Mouse (Mus musculus) kidney, embryonic 16.5 days (tissue): ENCODE results near the gene Klhl30. TPM values are rescaled to one million over a fixed set of nuclear protein-coding genes. Genes with fewer than 3 reads are reported as not detected.

Experiments used
- ATAC-seq: fragments of 200-750 bp; cut with Nextera tagmentation; 2 replicates; pipeline ENCODE4 v1.8.0; 2017; ENCODE audit warnings: moderate TSS enrichment; ENCODE audit not compliant: low FRiP score, low TSS enrichment
- H3K27ac ChIP-seq: fragments of 300-500 bp; sonication (generic); 2 replicates; pipeline ENCODE4 v1.5.1; 2014; ENCODE audit warnings: low read length
- H3K27me3 ChIP-seq: fragments of 300-500 bp; sonication (generic); 2 replicates; pipeline ENCODE4 v1.6.1; 2014; ENCODE audit warnings: low read length, control low read depth, mixed read lengths; ENCODE audit not compliant: insufficient read depth
- H3K36me3 ChIP-seq: fragments of 300-500 bp; sonication (generic); 2 replicates; pipeline ENCODE4 v1.6.1; 2014; ENCODE audit warnings: low read length, control low read depth, mixed read lengths; ENCODE audit not compliant: insufficient read depth
- H3K4me1 ChIP-seq: fragments of 300-500 bp; sonication (generic); 2 replicates; pipeline ENCODE4 v1.6.1; 2014; ENCODE audit warnings: low read length, control low read depth, mixed read lengths; ENCODE audit not compliant: insufficient read depth
- H3K4me2 ChIP-seq: fragments of 300-500 bp; sonication (generic); replicated peaks from 2 replicates; pipeline ENCODE4 v1.6.1; 2014; ENCODE audit warnings: low read depth, low read length
- H3K4me3 ChIP-seq: fragments of 300-500 bp; sonication (generic); 2 replicates; pipeline ENCODE4 v1.5.1; 2014; ENCODE audit warnings: mild to moderate bottlenecking, low read length
- H3K9ac ChIP-seq: fragments of 300-500 bp; sonication (generic); replicated peaks from 2 replicates; pipeline ENCODE4 v1.6.1; 2014; ENCODE audit warnings: low read length
- H3K9me3 ChIP-seq: fragments of 300-500 bp; sonication (generic); 2 replicates; pipeline ENCODE4 v1.6.1; 2016; ENCODE audit warnings: low read length, control low read depth
- WGBS: fragments of 180-500 bp; shearing (Covaris S2); extraction: QIAGEN DNeasy Blood & Tissue Kit; methylation state at CpG from one replicate; pipeline ENCODE4 v1.1.7; 2014; 5-methylcytosine and 5-hydroxymethylcytosine counted together
- polyA plus RNA-seq: library from polyadenylated mRNA; unstranded; fragments of >200 nt; fragmentation: Nextera tagmentation; extraction: Ambion mirVana; gene quantifications from 2 replicates; pipeline ENCODE4 v1.2.1, GENCODE M21; 2015

Gene Klhl30
- polyA plus RNA-seq, 1 experiment from 2014 or later: 0.29 TPM

DNA sequence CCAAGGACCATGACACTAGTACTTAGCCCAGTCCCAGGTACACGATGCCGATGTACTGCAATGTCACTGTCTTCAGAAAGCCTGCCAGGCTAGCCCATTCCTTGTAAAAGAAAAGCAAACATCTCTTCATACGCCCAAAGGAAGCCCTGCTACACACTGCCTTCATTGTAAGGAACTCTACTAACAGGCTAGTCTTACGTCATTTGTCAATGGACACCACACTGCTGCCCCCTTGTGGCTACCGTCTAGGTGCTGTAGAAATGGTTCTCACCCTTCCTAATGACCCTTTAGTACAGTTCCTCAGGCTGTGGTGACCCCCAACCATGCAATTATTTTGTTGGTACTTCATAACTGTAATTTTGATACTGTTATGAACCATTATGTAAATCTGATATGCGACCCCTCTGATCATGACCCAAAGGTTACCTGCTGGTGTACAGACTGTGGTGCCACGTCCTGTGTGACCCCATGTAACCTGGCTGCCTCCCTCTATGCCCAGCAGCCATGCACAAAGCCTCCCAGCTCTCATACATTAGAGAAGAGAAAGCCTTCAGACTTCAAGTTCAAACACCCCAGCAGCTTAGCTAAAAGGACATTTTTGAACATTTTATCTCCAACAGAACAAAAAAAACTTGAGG lies 29.8 kb downstream of the Klhl30 start:
- no peak overlapping the region for H3K9ac ChIP-seq
- no peaks in the 10 kb centered on the region for H3K4me1 ChIP-seq
- H3K36me3 ChIP-seq: peaks cover 83% of the 10 kb centered on the region
- no peaks in the 10 kb centered on the region for H3K9me3 ChIP-seq
- H3K27ac ChIP-seq: no peak overlapping the region
- H3K4me3 ChIP-seq: no peak overlapping the region
- H3K4me2 ChIP-seq: no peak overlapping the region
- WGBS: 65% methylated on average over 7 of the region's 7 CpGs
- H3K27me3 ChIP-seq: no peaks in the 10 kb centered on the region
- ATAC-seq: peak; percentile 31; the same call in 1 of the 2 replicates

DNA sequence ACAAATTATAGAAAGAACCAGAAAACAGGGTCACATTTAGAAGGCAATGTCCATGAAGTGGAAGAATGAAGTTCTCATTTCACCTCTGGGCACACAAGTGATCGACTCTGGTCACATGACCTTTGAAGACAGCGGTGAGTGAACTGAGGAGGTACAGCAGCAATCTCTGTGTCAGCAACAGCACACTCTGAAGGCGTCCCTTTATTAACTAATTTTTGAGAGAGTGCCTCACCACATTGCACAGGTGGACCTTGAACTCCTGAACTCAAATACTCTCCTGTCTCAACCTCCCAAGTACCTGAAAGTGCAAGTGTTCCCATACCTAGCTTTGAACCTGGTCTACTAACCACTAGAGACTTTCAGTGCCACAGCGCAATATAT lies 30.3 kb downstream of the Klhl30 start:
- no peak for ATAC-seq
- WGBS: 90% methylated on average over 4 of the region's 4 CpGs
- no peaks in the 10 kb centered on the region for H3K27me3 ChIP-seq
- H3K9me3 ChIP-seq: no peaks in the 10 kb centered on the region
- no peak overlapping the region for H3K27ac ChIP-seq
- H3K4me1 ChIP-seq: no peaks in the 10 kb centered on the region
- H3K9ac ChIP-seq: no peak overlapping the region
- no peak overlapping the region for H3K4me2 ChIP-seq
- H3K36me3 ChIP-seq: peaks cover 78% of the 10 kb centered on the region
- no peak overlapping the region for H3K4me3 ChIP-seq

DNA sequence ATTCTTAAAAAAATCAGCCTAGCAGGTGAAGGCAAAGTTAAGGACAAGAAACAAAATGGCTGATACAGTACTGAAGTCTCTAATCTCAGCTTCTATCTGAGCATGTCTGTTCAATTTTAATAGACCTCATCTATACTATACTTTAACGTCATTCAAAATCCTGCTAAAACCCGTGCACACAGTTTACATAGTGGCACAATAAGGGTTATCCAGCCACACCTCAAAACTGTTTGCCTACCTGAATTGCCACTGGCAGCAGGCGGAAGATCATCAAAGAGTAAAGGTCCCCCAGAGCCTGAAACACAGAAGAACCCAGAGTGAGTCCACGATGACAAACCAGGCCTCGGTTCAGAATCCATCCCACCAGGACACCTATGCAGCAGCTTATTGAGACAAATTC lies 39.6 kb downstream of the Klhl30 start:
- 90% methylated on average over 5 of the region's 5 CpGs for WGBS
- Histone ChIP-seq H3K27ac (no peak overlapping the region), H3K9me3 (no peaks in the 10 kb centered on the region), H3K9ac (no peak overlapping the region), H3K36me3 (peaks cover 50% of the 10 kb centered on the region), H3K4me1 (no peaks in the 10 kb centered on the region), H3K27me3 (no peaks in the 10 kb centered on the region), H3K4me2 (no peak overlapping the region), H3K4me3 (no peak overlapping the region)
- ATAC-seq: no peak

DNA sequence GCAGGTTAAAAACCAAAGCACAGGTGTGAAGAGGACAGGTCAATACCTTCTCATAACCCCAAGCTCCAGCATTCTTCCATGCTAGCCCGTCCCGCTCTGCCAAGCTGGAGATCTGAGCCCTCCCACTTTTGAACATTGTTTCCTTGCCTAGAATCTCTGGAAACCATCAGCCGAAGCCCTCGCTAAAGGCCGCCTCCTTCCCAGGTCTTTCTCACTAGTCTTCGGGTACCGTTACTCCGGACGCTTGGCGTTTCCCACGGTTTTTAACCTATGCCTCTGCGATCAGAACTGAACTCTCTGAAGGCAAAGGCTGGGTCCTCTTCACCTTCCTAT lies 47.1 kb downstream of the Klhl30 start:
- peaks cover 2% of the 10 kb centered on the region; the same call in 1 of the 2 replicates for H3K36me3 ChIP-seq
- ATAC-seq: no peak; the same call in 1 of the 2 replicates
- H3K27ac ChIP-seq: peak overlapping the region; percentile 83
- H3K9me3 ChIP-seq: no peaks in the 10 kb centered on the region
- peak overlapping the region; percentile 88 for H3K4me3 ChIP-seq
- peak overlapping the region; percentile 92 for H3K4me2 ChIP-seq
- H3K9ac ChIP-seq: peak overlapping the region; percentile 95
- H3K4me1 ChIP-seq: peaks cover 17% of the 10 kb centered on the region
- under 1% methylated on average over 12 of the region's 12 CpGs for WGBS
- H3K27me3 ChIP-seq: no peaks in the 10 kb centered on the region

DNA sequence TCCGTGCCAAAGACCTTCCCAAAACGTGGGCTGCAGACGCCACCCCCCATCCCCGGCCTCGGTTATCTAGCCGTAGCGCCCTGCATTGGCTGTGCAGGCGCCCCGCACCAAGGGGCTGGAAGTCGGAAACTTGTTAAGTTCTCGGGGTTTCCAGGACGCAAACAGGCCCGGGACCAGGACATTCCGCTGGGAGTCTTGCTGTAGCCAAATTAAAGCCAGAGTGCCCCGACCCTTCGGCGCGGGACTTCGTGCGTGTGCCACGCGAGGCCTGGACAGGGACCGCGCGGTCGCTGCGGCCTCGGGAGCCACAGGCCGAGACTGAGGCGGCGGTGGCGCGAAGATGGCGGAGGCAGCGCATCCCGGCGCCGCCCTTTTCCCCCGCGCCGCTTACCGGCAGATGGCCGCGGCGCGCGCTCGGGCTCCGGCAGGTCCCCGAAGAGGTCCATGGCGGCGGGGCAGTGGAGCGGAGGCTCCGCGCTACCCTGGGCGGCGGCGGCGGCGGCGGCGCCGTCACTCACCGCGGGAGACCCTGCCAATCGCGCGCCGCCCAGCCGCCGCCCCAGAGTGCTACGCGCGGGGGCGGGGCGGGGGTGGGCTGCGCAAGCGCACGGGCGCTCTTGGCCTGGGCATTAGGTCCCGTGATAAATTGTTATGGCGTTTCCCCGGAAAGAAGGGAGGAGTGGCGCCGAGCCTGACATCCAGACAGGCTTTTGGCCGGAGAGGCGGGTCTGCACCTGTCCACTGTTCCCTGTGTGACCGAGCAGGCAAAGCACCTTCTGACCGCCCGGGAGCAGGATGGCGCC lies 47.6 kb downstream of the Klhl30 start, which contains the start of gene Ilkap:
TSS of gene Ilkap (minus strand) at position 556 of the 803 bp plus-strand sequence.
- peak; percentile 98 for ATAC-seq
- H3K4me3 ChIP-seq: peak within 1 kb of the TSS; percentile 88
- H3K9ac ChIP-seq: peak within 1 kb of the TSS; percentile 95
- WGBS: under 1% methylated on average over 74 of the region's 91 CpGs
- H3K4me1 ChIP-seq: peaks cover 17% of the 10 kb centered on the region
- H3K27me3 ChIP-seq: no peaks in the 10 kb centered on the region
- peak within 1 kb of the TSS; percentile 92 for H3K4me2 ChIP-seq
- no peaks in the 10 kb centered on the region for H3K9me3 ChIP-seq
- H3K36me3 ChIP-seq: peaks cover 2% of the 10 kb centered on the region; the same call in 1 of the 2 replicates
- H3K27ac ChIP-seq: peak within 1 kb of the TSS; percentile 83

DNA sequence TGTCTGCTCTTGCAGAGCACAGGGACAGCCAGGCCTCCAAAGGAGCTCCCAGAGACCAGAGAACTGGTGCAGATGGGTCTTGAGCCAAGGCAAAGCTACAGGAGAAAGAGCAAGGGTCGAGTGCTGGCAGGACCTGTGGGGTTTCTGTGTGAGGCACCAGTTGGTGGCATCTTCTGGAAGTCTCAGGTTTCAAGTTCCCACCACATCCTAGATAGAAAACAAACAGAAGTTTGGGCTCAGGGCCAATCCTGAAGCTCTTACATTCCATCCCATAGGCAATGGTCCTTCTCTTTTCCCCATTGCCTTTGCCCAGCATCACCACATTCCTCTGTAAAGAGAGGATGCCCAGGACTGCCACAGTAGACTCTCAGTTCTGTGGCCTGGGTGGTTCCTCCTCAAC lies 54.2 kb downstream of the Klhl30 start:
- 23% methylated on average over 1 of the region's 1 CpGs for WGBS
- Histone ChIP-seq H3K36me3 (no peaks in the 10 kb centered on the region), H3K4me2 (no peak overlapping the region), H3K27ac (no peak overlapping the region), H3K9me3 (no peaks in the 10 kb centered on the region), H3K9ac (no peak overlapping the region), H3K4me3 (no peak overlapping the region), H3K4me1 (no peaks in the 10 kb centered on the region), H3K27me3 (no peaks in the 10 kb centered on the region)
- no peak for ATAC-seq

DNA sequence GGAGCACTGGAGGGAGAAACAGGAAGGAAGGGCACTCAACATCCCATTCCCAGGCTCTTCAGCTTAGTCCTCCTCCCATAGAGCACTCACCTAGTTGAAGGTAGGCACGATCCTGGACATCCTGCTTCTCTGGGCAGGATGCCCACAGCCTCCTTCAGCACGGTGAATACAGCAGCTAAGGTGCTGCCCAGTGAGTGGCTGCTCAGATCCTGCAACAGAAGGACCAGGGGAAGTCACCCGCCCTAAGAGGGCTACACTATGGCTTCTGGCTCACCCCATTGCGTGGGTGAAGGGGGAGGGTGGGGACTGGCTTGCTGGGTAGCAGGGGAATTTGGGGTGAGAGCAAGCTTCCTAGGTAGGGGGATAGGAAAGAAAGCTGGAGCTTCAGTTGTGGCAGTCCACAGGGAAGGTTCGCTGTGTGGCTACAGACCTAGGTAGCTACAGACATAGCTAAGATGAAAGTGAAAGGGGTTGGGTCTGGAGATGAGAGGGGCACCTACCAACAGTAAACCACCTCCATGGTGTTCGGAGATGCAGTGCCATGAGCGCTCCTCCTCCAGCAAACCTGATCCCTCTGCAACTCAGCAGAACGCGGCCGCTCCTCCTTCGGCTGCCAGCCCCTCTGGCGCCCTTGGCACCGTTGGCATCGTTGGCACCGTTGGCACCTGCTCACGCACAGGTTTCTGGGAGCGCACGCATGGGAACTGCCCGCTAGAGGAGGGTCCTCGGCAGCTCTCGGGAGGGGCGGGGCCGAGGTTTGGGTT lies 54.8 kb downstream of the Klhl30 start:
- Histone ChIP-seq H3K9ac (no peak overlapping the region), H3K27me3 (no peaks in the 10 kb centered on the region), H3K27ac (no peak overlapping the region), H3K4me1 (no peaks in the 10 kb centered on the region), H3K4me3 (no peak overlapping the region), H3K36me3 (no peaks in the 10 kb centered on the region), H3K4me2 (no peak overlapping the region), H3K9me3 (no peaks in the 10 kb centered on the region)
- 0 out of 2 replicates have a peak, but pooled peaks have one; percentile 19 for ATAC-seq
- WGBS: 56% methylated on average over 23 of the region's 23 CpGs

DNA sequence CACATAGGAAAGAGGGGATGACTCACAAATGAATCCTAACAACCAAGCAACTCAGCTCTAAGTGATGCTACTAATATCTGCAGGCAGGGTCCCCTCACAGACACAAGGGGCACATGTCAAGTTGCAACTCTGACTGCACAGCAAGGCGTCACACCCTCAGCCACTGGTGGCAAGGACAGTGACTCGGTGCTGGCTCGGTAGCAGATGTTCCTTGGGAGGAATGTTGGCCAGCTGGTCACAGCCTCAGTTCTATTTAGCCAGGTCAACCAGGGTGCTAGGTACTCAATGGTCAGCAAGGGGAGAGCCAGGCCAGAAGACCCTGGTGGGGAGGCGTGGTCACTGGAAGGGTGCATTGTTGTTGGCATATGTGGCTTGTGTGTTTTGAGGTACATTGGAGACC lies 57.0 kb downstream of the Klhl30 start:
- Histone ChIP-seq H3K4me1 (peaks cover 13% of the 10 kb centered on the region), H3K4me3 (no peak overlapping the region), H3K36me3 (no peaks in the 10 kb centered on the region), H3K9me3 (no peaks in the 10 kb centered on the region), H3K27me3 (no peaks in the 10 kb centered on the region), H3K4me2 (no peak overlapping the region), H3K27ac (no peak overlapping the region), H3K9ac (no peak overlapping the region)
- no peak for ATAC-seq
- 78% methylated on average over 4 of the region's 4 CpGs for WGBS

DNA sequence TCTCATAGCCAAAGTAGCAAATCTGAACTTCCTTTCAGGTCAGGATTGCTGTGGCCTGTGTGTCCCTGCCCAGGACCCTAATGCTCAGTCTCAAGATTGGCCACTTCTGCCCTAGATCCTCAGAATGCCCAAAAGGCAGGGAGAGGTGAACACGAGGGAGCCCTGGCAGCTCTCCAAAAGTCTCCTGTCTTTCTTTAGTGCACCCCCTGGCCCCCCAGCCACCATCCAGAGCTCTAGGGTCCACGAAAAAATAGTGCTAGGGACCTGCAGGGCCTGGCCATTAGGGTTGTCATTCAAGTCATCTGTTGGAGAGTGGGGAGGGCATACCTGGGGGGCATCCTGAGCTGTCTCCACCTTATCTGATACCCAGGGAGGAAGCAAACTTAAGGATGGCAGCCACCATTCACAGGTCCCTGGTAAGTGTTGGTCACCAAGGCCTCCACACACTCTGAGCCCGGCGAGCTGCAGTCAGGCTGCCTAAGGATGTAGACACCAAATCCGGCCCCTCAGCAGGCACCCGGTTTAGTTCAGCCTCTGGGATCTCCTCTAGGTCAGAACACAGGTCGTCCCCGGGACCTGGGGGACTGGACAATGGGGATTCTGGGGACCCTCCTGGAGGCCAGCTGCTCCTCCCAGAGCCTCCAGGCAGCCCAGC lies 60.9 kb downstream of the Klhl30 start:
- Histone ChIP-seq H3K9ac (peak overlapping the region; percentile 88), H3K36me3 (no peaks in the 10 kb centered on the region), H3K4me1 (peaks cover 33% of the 10 kb centered on the region), H3K4me3 (peak overlapping the region; percentile 78), H3K4me2 (peak overlapping the region; percentile 99), H3K27me3 (no peaks in the 10 kb centered on the region), H3K9me3 (no peaks in the 10 kb centered on the region), H3K27ac (no peak overlapping the region)
- 67% methylated on average over 8 of the region's 8 CpGs for WGBS
- no peak for ATAC-seq
